Mouse (Mus musculus): Measurements from ENCODE around the gene Dhh. TPM values are rescaled to one million over a fixed set of nuclear protein-coding genes. Genes with fewer than 3 reads are reported as not detected.

Gene Dhh
- 1.1 TPM for total RNA-seq (2023)

GRCm38 (mm10) chr15:98897928-98898800, at the start of gene Dhh:
Dhh (minus strand) TSS chr15:98898540.

DNA sequence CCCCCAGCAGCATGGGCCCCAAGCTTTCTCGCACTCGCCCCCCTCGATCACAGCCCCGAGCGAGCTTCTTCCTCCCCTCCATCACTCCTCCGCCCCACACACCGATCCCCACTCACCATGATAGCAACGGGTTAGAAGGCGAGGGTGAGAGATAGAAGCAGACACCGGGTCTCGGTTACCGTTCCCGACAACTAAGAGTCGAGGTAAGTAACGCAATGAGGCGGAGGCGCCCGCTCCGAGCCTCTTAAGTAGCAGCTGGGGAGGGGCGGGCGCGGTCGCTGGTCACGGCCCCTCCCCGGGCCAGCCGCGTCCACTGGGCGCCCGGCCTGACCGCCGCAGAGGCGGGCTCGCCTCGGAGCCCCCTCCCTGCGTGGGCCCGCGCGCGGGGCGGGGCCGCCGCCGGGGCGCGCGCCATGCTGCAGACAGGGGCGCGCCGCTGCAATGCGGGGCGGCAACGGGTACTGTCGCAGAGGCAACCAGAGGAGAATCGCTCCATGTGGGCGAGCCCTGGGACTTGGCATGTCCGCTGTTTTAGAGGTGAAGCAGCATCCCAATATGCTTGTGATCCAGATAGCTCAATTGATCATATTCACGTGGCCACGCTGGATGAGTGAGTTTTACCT, 36.0 kb upstream of the Dhh start, which contains the start of gene Tuba1b:
TSS of gene Tuba1b (minus strand) at position 349 of the 623 bp plus-strand sequence.

DNA sequence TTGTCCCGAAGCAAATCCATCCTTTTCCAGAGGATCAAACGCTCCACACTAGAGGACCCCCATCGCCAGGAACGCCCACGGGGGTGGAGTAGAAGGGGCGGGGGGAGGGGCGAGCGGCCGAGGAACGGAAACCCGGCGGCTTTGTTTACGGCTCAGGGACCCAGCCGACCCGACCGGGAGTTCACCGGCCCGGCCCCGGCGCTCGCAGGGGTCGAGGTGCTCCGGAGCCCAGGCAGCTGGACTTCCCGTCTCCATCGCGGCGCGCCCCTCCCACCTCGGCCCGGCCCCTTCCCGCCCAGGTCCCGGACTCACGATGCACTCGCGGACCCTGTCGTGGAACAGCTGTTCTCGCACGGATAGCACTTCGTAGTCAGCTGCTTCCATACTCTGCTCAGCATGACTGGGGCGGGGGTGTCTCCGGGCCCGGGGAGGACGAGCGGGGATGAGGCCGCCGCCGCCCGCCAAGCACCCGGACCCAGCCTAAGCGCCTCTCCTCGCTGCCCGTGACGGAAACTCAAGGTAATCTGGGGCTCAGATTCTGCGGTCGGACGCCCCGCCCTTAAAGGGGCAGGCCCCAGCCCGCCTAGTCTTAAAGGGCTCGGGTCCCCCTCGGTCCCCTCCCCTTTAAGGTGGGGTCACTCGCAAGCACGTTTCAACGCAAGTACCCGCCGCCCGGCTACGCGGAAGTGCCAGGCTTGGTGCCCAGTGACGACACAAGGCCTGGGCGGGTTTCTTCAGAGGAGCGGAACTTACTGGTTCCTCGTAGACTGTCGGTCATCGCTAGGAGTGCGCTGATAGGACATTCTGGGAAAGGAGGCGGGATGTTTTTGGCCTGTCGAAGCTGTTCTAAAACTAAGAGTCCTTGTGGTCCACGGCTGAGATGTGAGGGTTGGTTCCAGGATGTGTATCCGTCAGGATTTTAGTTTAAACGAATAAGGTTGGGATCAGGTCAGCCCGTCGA, 19.5 kb upstream of the Dhh start, which contains the start of gene Lmbr1l:
TSS of gene Lmbr1l (minus strand) at position 694 of the 961 bp plus-strand sequence.

GRCm38 (mm10) chr15:98893940-98894745, 4.2 kb downstream of the Dhh start, which contains the start of gene Rhebl1:
Rhebl1 (minus strand) TSS chr15:98894540.

DNA sequence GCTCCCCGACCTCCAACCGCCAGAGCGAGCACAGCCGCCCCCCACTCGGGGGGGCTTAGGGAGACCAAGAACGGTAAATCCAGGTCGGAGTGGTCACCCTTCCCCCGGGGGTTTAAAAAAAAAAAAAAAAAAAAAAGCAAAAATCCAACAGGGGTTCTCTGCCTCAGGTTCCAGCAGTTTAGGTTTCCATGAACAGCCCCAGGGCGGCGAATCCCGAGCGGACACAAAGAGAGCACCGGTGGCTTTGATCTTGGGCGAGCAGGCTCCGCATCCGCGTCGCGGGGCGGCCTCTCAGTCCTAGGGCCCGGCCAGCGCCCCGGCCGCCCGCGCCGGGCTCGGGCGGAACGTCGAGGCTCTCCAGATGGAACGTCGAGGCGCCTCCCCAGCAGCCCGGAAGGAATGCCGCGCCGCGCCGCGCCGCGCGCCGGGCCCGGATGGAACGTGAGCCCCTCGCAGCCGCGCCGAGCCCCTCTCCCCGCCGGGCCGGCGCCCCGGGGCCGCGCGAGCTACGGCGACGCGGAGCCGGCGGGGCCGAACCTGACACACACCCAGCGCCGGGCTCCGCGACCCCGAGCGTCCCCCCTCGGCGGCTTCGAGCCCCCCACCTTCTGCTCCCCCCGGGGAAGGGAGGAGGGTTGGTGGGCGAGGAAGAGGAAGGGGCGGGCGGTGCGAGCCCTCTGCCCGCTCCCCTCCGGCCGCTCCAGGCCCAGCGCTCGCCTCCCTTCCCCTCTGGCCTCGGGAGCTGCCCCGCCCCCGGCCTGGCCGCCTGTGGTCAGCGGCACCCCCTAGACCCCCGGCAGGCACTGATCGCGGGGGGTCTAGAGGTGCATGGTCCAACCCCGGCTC, 27.0 kb downstream of the Dhh start, which contains the start of gene Kmt2d:
TSS of gene Kmt2d (minus strand) at position 135 of the 846 bp plus-strand sequence.

Other genes with a start within 250 kb of the Dhh start
- 133 TPM for gene Ddx23, start 235.6 kb downstream of the Dhh start, total RNA-seq (2023)
- 0.64 TPM for gene Rnd1, start 221.1 kb downstream of the Dhh start, total RNA-seq (2023)
- gene Ccdc65, start 190.3 kb downstream of the Dhh start, total RNA-seq (2023): not detected
- gene Fkbp11, start 170.3 kb downstream of the Dhh start, total RNA-seq (2023): 2.5 TPM
- 94.4 TPM for gene Arf3, start 135.3 kb downstream of the Dhh start, total RNA-seq (2023)
- gene Wnt10b, start 120.4 kb downstream of the Dhh start, total RNA-seq (2023): 0.77 TPM
- not detected for gene Wnt1, start 108.7 kb downstream of the Dhh start, total RNA-seq (2023)
- gene Ddn, start 89.0 kb downstream of the Dhh start, total RNA-seq (2023): 0.21 TPM
- gene Prkag1, start 67.0 kb downstream of the Dhh start, total RNA-seq (2023): 117 TPM
- gene Kmt2d, start 27.3 kb downstream of the Dhh start, total RNA-seq (2023): 266 TPM
- 20.7 TPM for gene Rhebl1, start 4.0 kb downstream of the Dhh start, total RNA-seq (2023)
- 293 TPM for gene Lmbr1l, start 19.7 kb upstream of the Dhh start, total RNA-seq (2023)
- 244 TPM for gene Tuba1b, start 36.0 kb upstream of the Dhh start, total RNA-seq (2023)
- gene Gm49450, start 55.0 kb upstream of the Dhh start, total RNA-seq (2023): not detected
- gene Tuba1a, start 55.2 kb upstream of the Dhh start, total RNA-seq (2023): 270 TPM
- 95.3 TPM for gene Tuba1c, start 131.4 kb upstream of the Dhh start, total RNA-seq (2023)
- not detected for gene Prph, start 156.6 kb upstream of the Dhh start, total RNA-seq (2023)
- 0.31 TPM for gene Troap, start 176.0 kb upstream of the Dhh start, total RNA-seq (2023)
- gene C1ql4, start 189.3 kb upstream of the Dhh start, total RNA-seq (2023): not detected
- not detected for gene Dnajc22, start 194.6 kb upstream of the Dhh start, total RNA-seq (2023)
- not detected for gene Spats2, start 227.4 kb upstream of the Dhh start, total RNA-seq (2023)

Measured in CD8-positive naive resting alpha-beta T cell, adult 57 days (primary cell).